Mouse (Mus musculus) intestine, postnatal 0 days (tissue): ENCODE measurements around the gene Omt2b. TPM values are rescaled to one million over a fixed set of nuclear protein-coding genes. Genes with fewer than 3 reads are reported as not detected.
A peak's percentile ranks its signal among the peaks of the same experiment; 100 is the strongest.

Experiments used
- ATAC-seq: fragments of 200-750 bp; cut with Nextera tagmentation; 2 replicates; pipeline ENCODE4 v1.8.0; 2017; ENCODE audit warnings: mild to moderate bottlenecking, moderate TSS enrichment, moderate library complexity
- H3K27ac ChIP-seq: fragments of 300-500 bp; sonication (generic); 2 replicates; pipeline ENCODE4 v1.5.1; 2014; ENCODE audit warnings: mild to moderate bottlenecking, low read depth, low read length, moderate library complexity
- H3K27me3 ChIP-seq: fragments of 300-500 bp; sonication (generic); replicated peaks from 2 replicates; pipeline ENCODE4 v1.6.1; 2014; ENCODE audit warnings: low read length, mixed read lengths; ENCODE audit not compliant: control insufficient read depth, insufficient read depth
- H3K36me3 ChIP-seq: fragments of 300-500 bp; sonication (generic); 2 replicates; pipeline ENCODE4 v1.6.1; 2014; ENCODE audit warnings: mild to moderate bottlenecking, moderate library complexity; ENCODE audit not compliant: control insufficient read depth, insufficient read depth
- H3K4me1 ChIP-seq: fragments of 300-500 bp; sonication (generic); replicated peaks from 2 replicates; pipeline ENCODE4 v1.6.1; 2014; ENCODE audit warnings: antibody characterized with exemption, low read length, mixed read lengths; ENCODE audit not compliant: control insufficient read depth, insufficient read depth
- H3K4me2 ChIP-seq: fragments of 300-500 bp; sonication (generic); replicated peaks from 2 replicates; pipeline ENCODE4 v1.6.1; 2014; ENCODE audit warnings: low read depth, mild to moderate bottlenecking, moderate library complexity
- H3K4me3 ChIP-seq: fragments of 300-500 bp; sonication (generic); 2 replicates; pipeline ENCODE4 v1.5.1; 2014; ENCODE audit warnings: low read depth, low read length
- H3K9ac ChIP-seq: fragments of 300-500 bp; sonication (generic); 2 replicates; pipeline ENCODE4 v1.6.1; 2014; ENCODE audit warnings: mild to moderate bottlenecking, low read depth, low read length
- H3K9me3 ChIP-seq: fragments of 300-500 bp; sonication (generic); 2 replicates; pipeline ENCODE4 v1.6.1; 2016; ENCODE audit warnings: mixed run types; ENCODE audit not compliant: control insufficient read depth
- CTCF ChIP-seq: sonication (generic); IDR thresholded peaks from 2 replicates; pipeline ENCODE4 v1.5.1; 2016; ENCODE audit warnings: low read depth, mild to moderate bottlenecking, control low read depth, antibody characterized with exemption, moderate library complexity
- WGBS: fragments of 180-500 bp; shearing (Covaris S2); extraction: QIAGEN DNeasy Blood & Tissue Kit; methylation state at CpG from one replicate; pipeline ENCODE4 v1.1.7; 2014; 5-methylcytosine and 5-hydroxymethylcytosine counted together
- polyA plus RNA-seq: library from polyadenylated mRNA; unstranded; fragments of >200 nt; fragmentation: Nextera tagmentation; extraction: Ambion mirVana; gene quantifications from 2 replicates; pipeline ENCODE4 v1.2.1, GENCODE M21; 2015

The Omt2b gene
- polyA plus RNA-seq, 1 experiment from 2014 or later, result not detected

- Histone ChIP-seq H3K9ac (no peak overlapping the region), H3K36me3 (no peaks in the 10 kb centered on the region), H3K4me2 (no peak overlapping the region), H3K4me3 (no peak overlapping the region), H3K27me3 (no peaks in the 10 kb centered on the region), H3K27ac (no peak overlapping the region), H3K4me1 (no peaks in the 10 kb centered on the region), H3K9me3 (no peaks in the 10 kb centered on the region)
- ATAC-seq, result no peak
- no peak for TF ChIP-seq CTCF
- WGBS, result 81% methylated on average over 6 of the region's 6 CpGs
Observed at GRCm38 (mm10) chr9:78351504-78352220, 24.3 kb downstream of the Omt2b start.

- no peak for TF ChIP-seq CTCF
- Histone ChIP-seq H3K27me3 (no peaks in the 10 kb centered on the region), H3K4me3 (no peak overlapping the region), H3K9ac (no peak overlapping the region), H3K4me1 (no peaks in the 10 kb centered on the region), H3K36me3 (no peaks in the 10 kb centered on the region), H3K9me3 (no peaks in the 10 kb centered on the region), H3K4me2 (no peak overlapping the region), H3K27ac (peak overlapping the region; percentile 51)
- peak; percentile 81 for ATAC-seq
- 62% methylated on average over 11 of the region's 11 CpGs for WGBS
Observed at GRCm38 (mm10) chr9:78354665-78355578, 27.5 kb downstream of the Omt2b start.

GRCm38 (mm10) chr9:78355611-78356010, 28.2 kb downstream of the Omt2b start, which contains the start of gene Gsta2:
TSS of gene Gsta2 (minus strand) at chr9:78355788.
- WGBS, result 68% methylated on average over 8 of the region's 8 CpGs
- Histone ChIP-seq H3K27ac (peak within 1 kb of the TSS; percentile 51), H3K4me3 (no peak within 1 kb of the TSS), H3K9me3 (no peaks in the 10 kb centered on the region), H3K4me1 (no peaks in the 10 kb centered on the region), H3K36me3 (no peaks in the 10 kb centered on the region), H3K4me2 (no peak within 1 kb of the TSS), H3K27me3 (no peaks in the 10 kb centered on the region), H3K9ac (no peak within 1 kb of the TSS)
- ATAC-seq, result 0 out of 2 replicates have a peak, but pooled peaks have one; percentile 42
- TF ChIP-seq CTCF, result no peak

GRCm38 (mm10) chr9:78358053-78358452, 30.7 kb downstream of the Omt2b start:
- H3K9me3 ChIP-seq, result no peaks in the 10 kb centered on the region
- no peaks in the 10 kb centered on the region for H3K36me3 ChIP-seq
- H3K4me3 ChIP-seq, result no peak overlapping the region
- no peaks in the 10 kb centered on the region for H3K27me3 ChIP-seq
- H3K4me2 ChIP-seq, result no peak overlapping the region
- WGBS, result 14% methylated on average over 9 of the region's 9 CpGs
- peak; percentile 44 for ATAC-seq
- no peak overlapping the region for H3K27ac ChIP-seq
- H3K4me1 ChIP-seq, result no peaks in the 10 kb centered on the region
- peak; percentile 86 for TF ChIP-seq CTCF
- no peak overlapping the region for H3K9ac ChIP-seq

- Histone ChIP-seq H3K9ac (no peak overlapping the region), H3K27me3 (no peaks in the 10 kb centered on the region), H3K9me3 (no peaks in the 10 kb centered on the region), H3K4me1 (no peaks in the 10 kb centered on the region), H3K4me2 (no peak overlapping the region), H3K27ac (no peak overlapping the region), H3K4me3 (no peak overlapping the region), H3K36me3 (no peaks in the 10 kb centered on the region)
- 75% methylated on average over 6 of the region's 6 CpGs for WGBS
- ATAC-seq, result no peak
- no peak for TF ChIP-seq CTCF
Observed at GRCm38 (mm10) chr9:78359750-78360483, 32.5 kb downstream of the Omt2b start.

- no peak for TF ChIP-seq CTCF
- no peak overlapping the region for H3K4me3 ChIP-seq
- H3K27me3 ChIP-seq, result no peaks in the 10 kb centered on the region
- no peak overlapping the region for H3K4me2 ChIP-seq
- no peaks in the 10 kb centered on the region for H3K4me1 ChIP-seq
- no peaks in the 10 kb centered on the region for H3K9me3 ChIP-seq
- no peaks in the 10 kb centered on the region for H3K36me3 ChIP-seq
- 48% methylated on average over 2 of the region's 2 CpGs for WGBS
- ATAC-seq, result no peak
- H3K9ac ChIP-seq, result no peak overlapping the region
- no peak overlapping the region for H3K27ac ChIP-seq
Observed at GRCm38 (mm10) chr9:78360484-78360872, 33.1 kb downstream of the Omt2b start.
